Mouse (Mus musculus): ENCODE measurements at regions not wholly inside any gene's neighbourhood (a gene's known extent, or its start where the extent isn't known, plus 50 kb on each side); places are given as distances from the start of the nearest gene placed in this dataset.

DNA sequence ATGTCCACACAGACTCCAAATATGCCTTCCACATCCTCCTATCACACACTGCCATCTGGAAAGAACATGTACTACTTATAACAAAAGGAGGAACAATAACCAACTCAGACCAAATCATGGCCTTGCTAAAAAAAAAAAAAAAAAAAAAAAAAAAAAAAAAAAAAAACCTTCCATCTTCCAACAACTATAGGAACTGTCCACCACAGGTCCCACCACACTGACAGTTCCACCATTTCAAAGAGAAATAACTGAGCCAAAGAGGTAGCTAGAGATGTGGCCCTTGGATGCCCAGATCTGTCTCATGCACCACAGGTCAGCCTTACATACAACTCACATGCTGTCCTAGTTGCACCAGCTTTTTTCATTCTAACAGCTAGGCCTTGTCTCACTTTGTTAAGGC lies 97.1 kb downstream of the Tmem17 start:
- TF ChIP-seq POLR2A (IDR thresholded peaks at IDR 0.05; ENCODE audit: insufficient read depth, low read length): no peak
- no peak for TF ChIP-seq CTCF (IDR thresholded peaks at IDR 0.05; ENCODE audit: low read depth, low read length)
- no peak for TF ChIP-seq EP300 (IDR thresholded peaks at IDR 0.05; ENCODE audit: insufficient read depth, low read depth, low read length)
- Histone ChIP-seq H3K9ac (ENCODE audit: low read depth, poor library complexity, severe bottlenecking) (no peak overlapping the region), H3K27me3 (ENCODE audit: control insufficient read depth, insufficient read depth, low read length, poor library complexity, severe bottlenecking) (no peaks in the 10 kb centered on the region), H3K27ac (ENCODE audit: insufficient read depth, low read length) (peak overlapping the region; percentile 97), H3K9me3 (replicated peaks; ENCODE audit: control insufficient read depth, insufficient read depth, low read length, poor library complexity, severe bottlenecking) (peaks cover 21% of the 10 kb centered on the region), H3K4me1 (ENCODE audit: control insufficient read depth, insufficient read depth, low read length) (peaks cover 6% of the 10 kb centered on the region), H3K4me3 (ENCODE audit: low read depth, low read length) (no peak overlapping the region), H3K36me3 (ENCODE audit: control insufficient read depth, insufficient read depth, low read length, poor library complexity, severe bottlenecking) (no peaks in the 10 kb centered on the region)

DNA sequence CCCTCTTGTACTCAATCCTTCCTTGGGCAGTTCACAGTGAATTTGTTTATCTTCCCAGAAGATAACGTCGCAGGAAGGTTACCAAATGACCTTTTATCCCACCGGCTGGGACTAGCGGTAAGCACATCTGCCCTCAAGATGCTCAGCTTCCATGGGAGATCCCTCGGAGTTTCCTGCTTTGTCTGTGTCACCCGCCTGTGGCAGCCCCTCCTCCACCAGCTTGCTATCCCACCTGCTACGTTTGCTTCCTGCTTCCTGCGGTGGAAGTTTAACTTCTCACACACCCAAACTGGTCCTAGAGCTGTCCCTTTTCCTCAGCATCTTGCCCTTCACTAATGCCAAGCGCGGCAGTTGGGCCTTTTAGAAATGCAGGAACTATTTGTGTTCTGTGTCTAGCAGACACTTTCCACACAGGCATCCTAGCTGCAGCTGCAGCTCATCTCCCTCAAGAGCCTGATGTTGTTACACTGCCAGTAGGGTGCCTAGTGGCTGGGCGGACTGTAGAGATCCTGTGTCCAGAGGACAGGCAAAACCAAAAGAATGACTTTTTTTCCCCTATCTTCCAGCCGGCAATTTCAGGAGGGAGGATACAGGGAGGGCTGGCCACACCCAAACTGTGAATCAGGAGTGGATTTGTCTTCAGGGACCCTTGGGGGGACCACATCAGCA lies 98.7 kb downstream of the Tmem17 start:
- no peaks in the 10 kb centered on the region for H3K27me3 ChIP-seq (ENCODE audit: control insufficient read depth, insufficient read depth, low read length, poor library complexity, severe bottlenecking)
- peak overlapping the region; percentile 95 for H3K27ac ChIP-seq (ENCODE audit: insufficient read depth, low read length)
- H3K4me1 ChIP-seq (ENCODE audit: control insufficient read depth, insufficient read depth, low read length): peaks cover 6% of the 10 kb centered on the region
- H3K36me3 ChIP-seq (ENCODE audit: control insufficient read depth, insufficient read depth, low read length, poor library complexity, severe bottlenecking): no peaks in the 10 kb centered on the region
- H3K4me3 ChIP-seq (ENCODE audit: low read depth, low read length): peak overlapping the region; percentile 48
- TF ChIP-seq CTCF (IDR thresholded peaks at IDR 0.05; ENCODE audit: low read depth, low read length): no peak
- peak; percentile 85 for TF ChIP-seq EP300 (IDR thresholded peaks at IDR 0.05; ENCODE audit: insufficient read depth, low read depth, low read length)
- H3K9me3 ChIP-seq (replicated peaks; ENCODE audit: control insufficient read depth, insufficient read depth, low read length, poor library complexity, severe bottlenecking): peaks cover 17% of the 10 kb centered on the region
- H3K9ac ChIP-seq (ENCODE audit: low read depth, poor library complexity, severe bottlenecking): peak overlapping the region; percentile 35

DNA sequence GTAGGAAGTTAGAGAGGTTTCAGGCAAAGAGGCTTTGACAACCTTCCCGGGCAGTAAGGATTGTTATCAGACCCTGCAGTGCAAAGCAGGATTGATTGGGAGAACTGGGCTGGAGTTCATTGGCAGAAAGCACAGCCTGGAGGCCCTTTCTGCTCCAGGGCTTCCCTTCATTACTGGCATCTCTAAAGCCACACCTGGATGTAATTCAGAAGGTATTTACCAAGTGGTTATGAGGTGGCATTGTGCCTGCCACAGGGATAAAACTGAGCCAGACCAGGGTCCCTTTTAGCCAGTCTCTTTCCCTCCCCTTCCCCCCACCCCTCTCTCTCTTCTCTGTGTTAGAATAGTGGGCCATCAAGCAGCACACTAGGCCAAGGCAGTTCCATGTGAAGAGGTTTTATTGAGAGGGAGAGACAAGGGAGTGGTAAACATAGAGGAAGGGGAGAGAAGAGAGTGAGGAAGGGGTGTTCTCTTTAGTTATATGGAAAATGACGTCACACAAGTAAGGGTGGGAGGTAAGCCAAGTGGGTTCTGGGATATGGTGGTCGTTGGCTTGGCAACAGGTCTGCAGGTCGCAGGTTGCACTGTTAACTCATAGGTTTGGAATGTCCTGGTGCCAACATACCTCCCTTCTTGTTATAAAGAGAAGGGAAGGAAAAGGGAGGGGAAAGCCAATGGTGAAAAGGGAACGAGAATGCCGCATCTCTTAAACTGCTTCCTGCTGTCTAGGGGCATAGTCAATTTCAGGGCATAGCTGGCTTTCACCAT lies 99.4 kb downstream of the Tmem17 start:
- H3K27me3 ChIP-seq (ENCODE audit: control insufficient read depth, insufficient read depth, low read length, poor library complexity, severe bottlenecking): no peaks in the 10 kb centered on the region
- peaks cover 4% of the 10 kb centered on the region for H3K4me1 ChIP-seq (ENCODE audit: control insufficient read depth, insufficient read depth, low read length)
- H3K4me3 ChIP-seq (ENCODE audit: low read depth, low read length): no peak overlapping the region
- H3K9ac ChIP-seq (ENCODE audit: low read depth, poor library complexity, severe bottlenecking): peak overlapping the region; percentile 35
- H3K36me3 ChIP-seq (ENCODE audit: control insufficient read depth, insufficient read depth, low read length, poor library complexity, severe bottlenecking): no peaks in the 10 kb centered on the region
- peak overlapping the region; percentile 95 for H3K27ac ChIP-seq (ENCODE audit: insufficient read depth, low read length)
- peaks cover 16% of the 10 kb centered on the region for H3K9me3 ChIP-seq (replicated peaks; ENCODE audit: control insufficient read depth, insufficient read depth, low read length, poor library complexity, severe bottlenecking)
- TF ChIP-seq POLR2A (IDR thresholded peaks at IDR 0.05; ENCODE audit: insufficient read depth, low read length) (no peak), EP300 (IDR thresholded peaks at IDR 0.05; ENCODE audit: insufficient read depth, low read depth, low read length) (no peak), CTCF (IDR thresholded peaks at IDR 0.05; ENCODE audit: low read depth, low read length) (no peak)

DNA sequence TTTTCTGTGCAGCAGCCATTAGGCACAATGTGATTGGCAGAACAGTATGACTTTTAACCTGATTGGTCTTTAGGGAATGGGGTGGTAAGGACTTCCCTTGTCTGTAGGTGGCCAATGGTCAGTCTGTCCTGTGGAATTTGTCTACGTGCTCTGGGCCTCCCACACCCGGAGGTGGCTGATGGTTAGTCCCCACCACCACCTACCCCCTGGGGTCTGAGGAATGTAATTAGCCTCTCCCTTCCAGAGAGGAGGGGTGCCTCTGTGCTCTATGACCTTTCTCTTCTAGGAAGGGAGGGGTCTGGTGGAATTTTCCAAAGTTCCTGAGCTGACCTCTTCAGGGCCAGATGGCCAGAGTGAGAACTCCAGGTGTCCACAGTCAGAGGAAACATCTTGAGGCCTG lies 101.6 kb downstream of the Tmem17 start:
- peaks cover 4% of the 10 kb centered on the region for H3K4me1 ChIP-seq (ENCODE audit: control insufficient read depth, insufficient read depth, low read length)
- H3K4me3 ChIP-seq (ENCODE audit: low read depth, low read length): no peak overlapping the region
- no peaks in the 10 kb centered on the region for H3K27me3 ChIP-seq (ENCODE audit: control insufficient read depth, insufficient read depth, low read length, poor library complexity, severe bottlenecking)
- peaks cover 16% of the 10 kb centered on the region for H3K9me3 ChIP-seq (replicated peaks; ENCODE audit: control insufficient read depth, insufficient read depth, low read length, poor library complexity, severe bottlenecking)
- peak overlapping the region; percentile 47 for H3K27ac ChIP-seq (ENCODE audit: insufficient read depth, low read length)
- no peak overlapping the region for H3K9ac ChIP-seq (ENCODE audit: low read depth, poor library complexity, severe bottlenecking)
- H3K36me3 ChIP-seq (ENCODE audit: control insufficient read depth, insufficient read depth, low read length, poor library complexity, severe bottlenecking): no peaks in the 10 kb centered on the region
- no peak for TF ChIP-seq CTCF (IDR thresholded peaks at IDR 0.05; ENCODE audit: low read depth, low read length)
- no peak for TF ChIP-seq POLR2A (IDR thresholded peaks at IDR 0.05; ENCODE audit: insufficient read depth, low read length)
- TF ChIP-seq EP300 (IDR thresholded peaks at IDR 0.05; ENCODE audit: insufficient read depth, low read depth, low read length): peak; percentile 94

DNA sequence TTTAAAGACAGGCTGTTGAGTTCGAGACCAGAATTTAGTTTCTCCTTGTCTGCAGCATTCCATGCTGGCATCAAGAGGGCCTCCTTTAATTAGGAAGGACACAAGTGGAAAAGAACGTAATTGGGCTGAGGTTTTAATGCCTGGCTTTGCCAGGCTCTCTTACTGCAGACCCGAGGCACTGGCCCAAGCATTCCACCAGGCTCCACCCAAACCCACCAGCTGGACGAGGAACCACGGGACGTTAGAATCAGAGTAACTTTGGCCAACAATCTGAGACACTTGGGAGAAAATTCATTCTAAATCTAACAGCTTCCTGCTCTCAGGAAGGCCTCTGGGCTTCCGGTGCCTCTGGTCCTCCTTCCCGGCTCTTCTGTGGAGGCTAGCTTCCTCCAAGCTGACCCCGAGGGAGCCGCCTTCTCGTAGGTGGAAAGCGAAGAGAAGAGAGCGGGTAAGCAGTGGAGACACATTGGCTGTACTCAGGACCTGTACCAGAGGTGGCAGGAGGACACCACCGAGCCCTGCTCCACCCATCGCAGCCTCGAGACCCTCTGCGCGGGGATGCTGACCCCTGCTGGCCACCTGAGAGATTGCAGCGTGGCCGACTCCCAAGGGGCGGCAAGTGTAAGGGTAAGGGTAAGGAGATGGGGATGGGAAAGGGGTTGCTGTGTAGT lies 105.5 kb downstream of the Tmem17 start:
- Histone ChIP-seq H3K27me3 (ENCODE audit: control insufficient read depth, insufficient read depth, low read length, poor library complexity, severe bottlenecking) (no peaks in the 10 kb centered on the region), H3K9ac (ENCODE audit: low read depth, poor library complexity, severe bottlenecking) (0 out of 2 replicates have a peak overlapping the region, but pooled peaks have one; percentile 34), H3K4me1 (ENCODE audit: control insufficient read depth, insufficient read depth, low read length) (peaks cover 5% of the 10 kb centered on the region), H3K27ac (ENCODE audit: insufficient read depth, low read length) (no peak overlapping the region; the same call in 1 of the 2 replicates), H3K4me3 (ENCODE audit: low read depth, low read length) (no peak overlapping the region), H3K36me3 (ENCODE audit: control insufficient read depth, insufficient read depth, low read length, poor library complexity, severe bottlenecking) (no peaks in the 10 kb centered on the region), H3K9me3 (replicated peaks; ENCODE audit: control insufficient read depth, insufficient read depth, low read length, poor library complexity, severe bottlenecking) (peaks cover 7% of the 10 kb centered on the region; the same call in 1 of the 2 replicates)
- TF ChIP-seq CTCF (IDR thresholded peaks at IDR 0.05; ENCODE audit: low read depth, low read length) (peak; percentile 99), POLR2A (IDR thresholded peaks at IDR 0.05; ENCODE audit: insufficient read depth, low read length) (no peak)
